Mouse (Mus musculus) left cerebral cortex, postnatal 25 days (tissue): ENCODE measurements around the gene Zc3h14. TPM values are rescaled to one million over a fixed set of nuclear protein-coding genes. Genes with fewer than 3 reads are reported as not detected.

Experiments used
- DNase-seq, 2 experiments: peaks; one replicate each; pipeline ENCODE4 v3.0.0; 2022; ENCODE audit warnings: low spot score in 2 of 2, mixed read lengths in 1 of 2
- intact Hi-C: fragments of 180-260 bp; cut with DNase I; formaldehyde crosslinking; loops from one replicate; pipeline ENCODE4 v1.15.1; 2025
- total RNA-seq, 2 experiments: library from RNA; stranded (reverse); gene quantifications; 2 replicates each; pipeline ENCODE4 v1.2.3; 2021

The Zc3h14 gene
- total RNA-seq, 2 experiments from 2014 or later, result 93.1 to 97.3 TPM

DNA sequence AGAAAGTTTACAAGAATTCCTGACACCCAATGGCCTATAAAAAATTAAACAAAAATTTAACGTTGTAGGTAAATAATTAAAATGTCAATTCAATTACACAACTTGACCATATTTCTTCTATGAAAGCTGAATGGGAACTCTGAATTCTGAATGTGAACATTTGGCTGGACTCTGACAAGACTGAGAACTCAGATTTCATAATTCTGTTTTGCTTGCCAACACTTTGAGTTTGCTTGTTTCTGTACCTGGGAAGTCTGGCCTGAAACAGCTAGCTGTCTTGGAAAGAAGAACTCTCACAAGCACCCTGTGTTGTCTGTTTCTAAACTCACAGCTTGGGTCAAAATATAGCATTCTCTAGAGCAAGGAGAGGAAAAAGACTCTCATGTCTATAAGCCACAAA is 87.1 kb downstream of the Zc3h14 start:
- no peak for DNase-seq
- intact Hi-C loops, result no loop called here

DNA sequence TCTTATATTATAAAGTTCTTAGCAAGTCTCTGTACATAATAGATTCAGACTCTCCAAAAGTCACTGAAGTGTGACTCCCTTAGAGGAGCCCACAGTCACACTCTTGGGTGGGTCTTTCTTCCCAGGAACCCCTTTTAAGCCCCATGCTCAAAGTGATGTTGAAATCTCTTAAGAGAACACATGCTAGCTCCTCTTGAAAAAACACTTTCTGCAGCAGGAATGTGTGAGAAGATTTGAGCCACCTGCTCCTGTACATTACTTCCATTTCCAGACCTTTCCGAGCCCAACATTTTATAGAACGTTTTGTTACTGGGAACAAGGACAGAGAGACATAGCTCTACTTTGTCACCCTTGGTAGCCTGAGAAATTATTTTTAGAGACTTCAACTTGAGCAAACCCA is 88.1 kb downstream of the Zc3h14 start:
- DNase-seq, result no peak
- intact Hi-C loops, result no loop called here

DNA sequence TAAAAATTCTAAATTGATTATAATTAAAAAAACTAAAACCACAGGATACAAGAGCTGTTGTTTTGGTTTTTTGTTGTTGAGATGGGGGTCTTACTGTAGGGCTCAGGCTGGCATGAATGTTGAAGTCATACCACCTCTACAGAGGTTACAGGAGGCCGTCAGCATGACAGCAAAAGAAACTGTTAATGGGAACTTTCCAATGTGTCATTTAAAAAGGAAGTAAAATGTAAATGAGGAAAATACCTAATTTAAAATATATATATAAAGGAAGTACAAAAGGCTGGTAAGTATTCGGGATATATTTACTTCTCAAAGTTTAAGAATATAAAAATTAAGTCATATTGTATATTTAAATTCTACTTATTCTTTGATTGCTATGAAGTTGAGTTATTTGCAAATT is 88.7 kb downstream of the Zc3h14 start:
- intact Hi-C loops, result no loop called here

More for the DNA sequence above, 88.7 kb downstream of the Zc3h14 start:
- DNase-seq, result no peak

Other genes with a start within 250 kb of the Zc3h14 start
- 10 to 100 TPM; 13.4 to 15.2 TPM for gene Kcnk10, start 168.7 kb upstream of the Zc3h14 start, total RNA-seq
- 10 to 100 TPM; 32.5 to 33.4 TPM for gene Spata7, start 118.8 kb upstream of the Zc3h14 start, total RNA-seq
- 1 to 10 TPM; 8.3 to 9.6 TPM for gene Ptpn21, start 9.6 kb upstream of the Zc3h14 start, total RNA-seq
- gene Eml5, start 154.5 kb downstream of the Zc3h14 start, total RNA-seq, result 10 to 100 TPM; 68.5 to 77.3 TPM
- gene Ttc8, start 173.6 kb downstream of the Zc3h14 start, total RNA-seq, result 10 to 100 TPM; 39.2 to 46.8 TPM